Mouse (Mus musculus) heart, embryonic 12.5 days (tissue): ENCODE results near the gene Gucy2d. TPM values are rescaled to one million over a fixed set of nuclear protein-coding genes. Genes with fewer than 3 reads are reported as not detected.

Experiments used
- ATAC-seq: fragments of 200-750 bp; cut with Nextera tagmentation; 2 replicates; pipeline ENCODE4 v1.8.0; 2017; ENCODE audit warnings: moderate TSS enrichment, moderate library complexity; ENCODE audit not compliant: insufficient number of reproducible peaks, low FRiP score
- H3K27ac ChIP-seq: fragments of 300-500 bp; sonication (generic); 2 replicates; pipeline ENCODE4 v1.5.1; 2016; ENCODE audit warnings: mild to moderate bottlenecking, moderate library complexity; ENCODE audit not compliant: poor library complexity, severe bottlenecking
- H3K27me3 ChIP-seq: fragments of 300-500 bp; sonication (generic); replicated peaks from 2 replicates; pipeline ENCODE4 v1.6.1; 2016; ENCODE audit warnings: mild to moderate bottlenecking, moderate library complexity
- H3K36me3 ChIP-seq: fragments of 300-500 bp; sonication (generic); 2 replicates; pipeline ENCODE4 v1.6.1; 2016; ENCODE audit warnings: mild to moderate bottlenecking, moderate library complexity
- H3K4me1 ChIP-seq: fragments of 300-500 bp; sonication (generic); replicated peaks from 2 replicates; pipeline ENCODE4 v1.6.1; 2016; ENCODE audit warnings: mild to moderate bottlenecking
- H3K4me2 ChIP-seq: fragments of 300-500 bp; sonication (generic); 2 replicates; pipeline ENCODE4 v1.6.1; 2016; ENCODE audit warnings: mild to moderate bottlenecking, moderate library complexity
- H3K4me3 ChIP-seq: fragments of 300-500 bp; sonication (generic); 2 replicates; pipeline ENCODE4 v1.5.1; 2016; ENCODE audit warnings: mild to moderate bottlenecking
- H3K9ac ChIP-seq: fragments of 300-500 bp; sonication (generic); 2 replicates; pipeline ENCODE4 v1.6.1; 2016; ENCODE audit warnings: mild to moderate bottlenecking, moderate library complexity
- H3K9me3 ChIP-seq: fragments of 300-500 bp; sonication (generic); replicated peaks from 2 replicates; pipeline ENCODE4 v1.6.1; 2016; ENCODE audit warnings: mild to moderate bottlenecking, moderate library complexity
- WGBS: fragments of 180-500 bp; shearing (Covaris S2); methylation state at CpG from one replicate; pipeline ENCODE4 v1.1.7; 2016; 5-methylcytosine and 5-hydroxymethylcytosine counted together
- polyA plus RNA-seq: library from polyadenylated mRNA; unstranded; fragments of >200 nt; fragmentation: Nextera tagmentation; extraction: Ambion mirVana; gene quantifications from 2 replicates; pipeline ENCODE4 v1.2.1, GENCODE M21; 2016

The Gucy2d gene
- polyA plus RNA-seq, 1 experiment from 2014 or later, result not detected

GRCm38 (mm10) chr7:98490911-98491310 is 50.7 kb downstream of the Gucy2d start:
- H3K4me3 ChIP-seq, result peak overlapping the region; percentile 59; the same call in 1 of the 2 replicates
- WGBS, result 87% methylated on average over 6 of the region's 6 CpGs

DNA sequence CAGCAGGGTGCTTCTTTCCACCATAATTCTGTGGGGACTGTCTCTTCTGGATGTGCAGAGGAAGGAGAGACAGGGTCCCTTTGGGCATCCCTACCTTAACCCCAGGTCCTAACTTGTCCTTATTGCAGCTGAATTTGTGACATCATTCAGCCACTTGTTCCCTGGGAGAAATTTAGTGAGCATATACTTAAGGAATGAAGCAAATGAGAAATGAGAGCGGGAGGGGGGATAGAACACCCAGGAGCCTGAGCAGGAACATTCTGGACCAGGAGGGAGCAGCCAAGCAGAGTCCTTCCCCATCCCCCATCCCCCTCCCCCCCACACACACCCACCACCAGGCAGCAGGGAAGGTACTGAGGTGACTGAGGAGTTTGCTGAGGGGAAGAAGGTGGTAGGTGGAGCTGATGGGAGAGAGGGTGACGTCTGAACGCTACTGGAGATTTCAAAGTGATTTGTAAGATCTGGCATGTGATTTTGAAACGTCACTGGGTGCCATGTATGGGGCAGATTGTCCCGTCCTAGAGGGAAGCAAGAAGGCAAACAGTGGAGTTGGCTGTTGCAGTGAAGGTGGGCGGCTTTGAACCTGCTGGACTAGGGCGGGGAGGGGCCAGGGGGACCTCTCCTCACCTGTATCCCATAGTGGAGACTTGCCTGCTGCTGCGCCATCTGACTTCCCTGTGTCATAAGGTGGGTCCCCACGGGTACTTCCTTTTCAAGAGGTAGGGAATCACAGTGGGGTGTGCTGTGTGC is 51.4 kb downstream of the Gucy2d start:
- Histone ChIP-seq H3K36me3 (no peaks in the 10 kb centered on the region), H3K27me3 (peaks cover 12% of the 10 kb centered on the region), H3K4me1 (peaks cover 52% of the 10 kb centered on the region), H3K27ac (no peak overlapping the region), H3K9me3 (no peaks in the 10 kb centered on the region), H3K4me3 (no peak overlapping the region; the same call in 1 of the 2 replicates), H3K9ac (no peak overlapping the region), H3K4me2 (peak overlapping the region; percentile 93)
- no peak for ATAC-seq
- 66% methylated on average over 9 of the region's 9 CpGs for WGBS

More at GRCm38 (mm10) chr7:98490911-98491310, 50.7 kb downstream of the Gucy2d start:
- peak overlapping the region; percentile 93 for H3K4me2 ChIP-seq
- peak overlapping the region; percentile 46; the same call in 1 of the 2 replicates for H3K9ac ChIP-seq
- no peaks in the 10 kb centered on the region for H3K9me3 ChIP-seq
- H3K4me1 ChIP-seq, result peaks cover 57% of the 10 kb centered on the region
- H3K27me3 ChIP-seq, result peaks cover 12% of the 10 kb centered on the region
- H3K36me3 ChIP-seq, result no peaks in the 10 kb centered on the region
- ATAC-seq, result no peak
- no peak overlapping the region for H3K27ac ChIP-seq

GRCm38 (mm10) chr7:98492331-98492730 is 52.1 kb downstream of the Gucy2d start:
- no peaks in the 10 kb centered on the region for H3K36me3 ChIP-seq
- no peak overlapping the region for H3K9ac ChIP-seq
- peak overlapping the region; percentile 93 for H3K4me2 ChIP-seq
- peak overlapping the region; percentile 1; the same call in 1 of the 2 replicates for H3K4me3 ChIP-seq
- H3K9me3 ChIP-seq, result no peaks in the 10 kb centered on the region
- H3K27me3 ChIP-seq, result peaks cover 12% of the 10 kb centered on the region
- peaks cover 50% of the 10 kb centered on the region for H3K4me1 ChIP-seq
- no peak for ATAC-seq
- no peak overlapping the region for H3K27ac ChIP-seq
- WGBS, result 54% methylated on average over 5 of the region's 5 CpGs

DNA sequence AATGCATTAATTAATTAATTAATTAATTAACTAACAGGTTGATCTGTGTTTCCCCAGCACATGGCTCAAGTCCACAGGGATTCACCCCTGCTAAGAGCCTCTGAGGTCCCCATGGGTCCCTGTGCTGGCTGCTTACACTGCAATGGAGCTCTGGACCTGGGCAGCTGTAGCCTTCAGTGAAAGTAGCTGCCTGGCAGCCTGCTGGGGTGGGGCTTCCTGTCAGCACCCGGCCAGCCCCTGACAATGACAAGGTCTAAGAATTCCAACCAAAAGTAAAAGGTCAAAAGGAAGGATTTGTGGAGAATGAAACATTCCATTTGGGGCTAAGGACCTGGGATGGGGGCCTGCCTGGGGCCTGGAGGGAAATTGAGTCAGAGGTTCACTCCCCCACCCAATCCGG is 53.1 kb downstream of the Gucy2d start:
- Histone ChIP-seq H3K27me3 (peaks cover 10% of the 10 kb centered on the region), H3K4me3 (no peak overlapping the region), H3K36me3 (peaks cover 5% of the 10 kb centered on the region; the same call in 1 of the 2 replicates), H3K27ac (no peak overlapping the region), H3K4me1 (peaks cover 50% of the 10 kb centered on the region), H3K9me3 (no peaks in the 10 kb centered on the region), H3K4me2 (peak overlapping the region; percentile 93; the same call in 1 of the 2 replicates), H3K9ac (no peak overlapping the region)
- ATAC-seq, result no peak
- WGBS, result 37% methylated on average over 2 of the region's 2 CpGs

- Histone ChIP-seq H3K4me3 (no peak overlapping the region), H3K27me3 (peaks cover 4% of the 10 kb centered on the region; the same call in 1 of the 2 replicates), H3K9me3 (no peaks in the 10 kb centered on the region), H3K4me1 (peaks cover 48% of the 10 kb centered on the region), H3K27ac (no peak overlapping the region), H3K4me2 (no peak overlapping the region), H3K9ac (no peak overlapping the region), H3K36me3 (peaks cover 7% of the 10 kb centered on the region; the same call in 1 of the 2 replicates)
- ATAC-seq, result 0 out of 2 replicates have a peak, but pooled peaks have one; percentile 7
- 57% methylated on average over 18 of the region's 18 CpGs for WGBS
Measured at GRCm38 (mm10) chr7:98493901-98494480, 53.8 kb downstream of the Gucy2d start.

DNA sequence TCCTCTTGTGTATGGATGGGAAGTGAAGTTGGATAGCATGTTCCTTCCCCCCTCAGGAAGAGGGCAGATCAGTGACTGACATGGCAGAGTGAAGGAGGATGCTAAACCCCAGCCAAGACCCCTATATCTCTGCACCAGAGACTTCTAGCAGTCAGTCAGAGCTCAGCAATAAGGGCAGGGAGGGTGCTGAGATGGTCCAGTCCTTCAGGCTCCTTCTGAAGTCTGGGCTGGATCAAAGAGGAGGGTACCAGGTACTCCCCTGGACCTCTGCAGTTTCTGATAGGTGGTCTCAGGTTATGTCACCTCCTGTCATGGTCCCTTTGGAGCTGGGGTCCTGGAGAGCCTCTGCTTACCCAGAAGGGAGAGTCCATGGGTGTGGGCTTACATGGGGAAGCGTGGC is 55.4 kb downstream of the Gucy2d start:
- ATAC-seq, result no peak
- Histone ChIP-seq H3K36me3 (peaks cover 15% of the 10 kb centered on the region; the same call in 1 of the 2 replicates), H3K4me3 (no peak overlapping the region), H3K4me1 (peaks cover 48% of the 10 kb centered on the region), H3K9ac (no peak overlapping the region), H3K9me3 (no peaks in the 10 kb centered on the region), H3K4me2 (no peak overlapping the region), H3K27ac (no peak overlapping the region), H3K27me3 (peaks cover 4% of the 10 kb centered on the region; the same call in 1 of the 2 replicates)
- WGBS, result 94% methylated on average over 1 of the region's 1 CpGs

DNA sequence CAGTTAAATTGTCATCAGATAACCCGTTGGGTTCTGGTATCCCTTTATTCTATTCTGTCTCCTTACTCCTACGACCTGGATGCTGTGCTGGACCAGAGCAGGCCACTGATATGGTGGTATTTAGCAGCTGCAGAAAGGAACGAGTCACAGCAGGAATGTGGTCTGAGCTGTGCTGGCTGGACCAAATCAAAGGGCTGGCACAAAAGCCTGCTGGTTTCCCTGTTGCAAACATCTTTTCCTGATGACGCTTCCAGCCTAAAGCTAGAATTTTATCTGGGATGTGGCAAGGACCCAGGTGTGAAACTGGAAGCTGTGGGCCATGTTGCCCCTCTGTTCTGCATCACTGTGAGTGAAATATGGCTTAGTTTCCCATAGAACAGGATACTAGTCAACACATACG is 57.2 kb downstream of the Gucy2d start:
- H3K27ac ChIP-seq, result no peak overlapping the region
- ATAC-seq, result no peak
- no peaks in the 10 kb centered on the region for H3K9me3 ChIP-seq
- 45% methylated on average over 5 of the region's 5 CpGs for WGBS
- no peak overlapping the region for H3K9ac ChIP-seq
- peaks cover 18% of the 10 kb centered on the region; the same call in 1 of the 2 replicates for H3K36me3 ChIP-seq
- H3K4me2 ChIP-seq, result no peak overlapping the region
- peaks cover 44% of the 10 kb centered on the region for H3K4me1 ChIP-seq
- H3K27me3 ChIP-seq, result no peaks in the 10 kb centered on the region; the same call in 1 of the 2 replicates
- H3K4me3 ChIP-seq, result no peak overlapping the region

- Histone ChIP-seq H3K9ac (no peak overlapping the region), H3K9me3 (no peaks in the 10 kb centered on the region), H3K4me1 (peaks cover 44% of the 10 kb centered on the region), H3K36me3 (peaks cover 18% of the 10 kb centered on the region; the same call in 1 of the 2 replicates), H3K27ac (no peak overlapping the region), H3K4me3 (no peak overlapping the region), H3K27me3 (no peaks in the 10 kb centered on the region; the same call in 1 of the 2 replicates), H3K4me2 (no peak overlapping the region)
- ATAC-seq, result no peak
- 85% methylated on average over 12 of the region's 12 CpGs for WGBS
Measured at GRCm38 (mm10) chr7:98498101-98498500, 57.9 kb downstream of the Gucy2d start.

- WGBS, result 80% methylated on average over 20 of the region's 20 CpGs
- Histone ChIP-seq H3K27me3 (no peaks in the 10 kb centered on the region; the same call in 1 of the 2 replicates), H3K4me3 (no peak overlapping the region), H3K27ac (no peak overlapping the region), H3K4me1 (peaks cover 39% of the 10 kb centered on the region), H3K9ac (no peak overlapping the region), H3K9me3 (no peaks in the 10 kb centered on the region), H3K36me3 (peaks cover 18% of the 10 kb centered on the region; the same call in 1 of the 2 replicates), H3K4me2 (no peak overlapping the region)
- ATAC-seq, result no peak
Measured at GRCm38 (mm10) chr7:98498656-98499560, 58.7 kb downstream of the Gucy2d start.

DNA sequence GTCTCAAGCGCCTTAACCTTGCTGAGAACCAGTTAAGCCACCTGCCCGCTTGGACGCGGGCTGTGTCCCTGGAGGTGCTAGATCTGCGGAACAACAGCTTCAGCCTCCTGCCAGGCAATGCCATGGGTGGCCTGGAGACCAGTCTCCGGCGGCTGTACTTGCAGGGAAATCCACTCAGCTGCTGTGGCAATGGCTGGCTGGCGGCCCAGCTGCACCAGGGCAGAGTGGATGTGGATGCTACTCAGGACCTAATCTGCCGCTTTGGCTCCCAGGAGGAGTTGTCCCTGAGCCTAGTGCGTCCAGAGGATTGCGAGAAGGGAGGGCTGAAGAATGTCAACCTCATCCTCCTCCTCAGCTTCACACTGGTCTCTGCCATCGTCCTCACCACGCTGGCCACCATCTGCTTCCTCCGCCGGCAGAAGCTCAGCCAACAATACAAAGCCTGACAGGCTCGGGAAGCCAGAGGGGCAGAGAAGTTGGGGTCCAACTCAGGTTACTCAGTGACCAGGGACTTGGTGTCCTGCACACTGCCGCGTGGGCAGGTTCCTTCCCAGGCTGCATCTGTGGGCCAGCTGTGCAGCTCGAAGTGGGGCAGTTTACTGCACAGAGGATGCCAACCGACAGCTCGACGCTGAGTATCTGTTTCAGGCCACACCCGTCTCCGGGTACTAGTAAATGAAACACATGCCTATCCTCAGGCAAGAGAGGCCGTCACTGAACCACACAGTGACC is 59.5 kb downstream of the Gucy2d start:
- WGBS, result 72% methylated on average over 25 of the region's 25 CpGs
- H3K27me3 ChIP-seq, result no peaks in the 10 kb centered on the region; the same call in 1 of the 2 replicates
- no peak overlapping the region for H3K4me2 ChIP-seq
- 0 out of 2 replicates have a peak overlapping the region, but pooled peaks have one; percentile 6 for H3K9ac ChIP-seq
- no peak overlapping the region for H3K4me3 ChIP-seq
- ATAC-seq, result no peak
- peaks cover 39% of the 10 kb centered on the region for H3K4me1 ChIP-seq
- peaks cover 18% of the 10 kb centered on the region; the same call in 1 of the 2 replicates for H3K36me3 ChIP-seq
- no peaks in the 10 kb centered on the region for H3K9me3 ChIP-seq
- no peak overlapping the region for H3K27ac ChIP-seq
